ENCODE assay signal across 8 mouse cellular contexts in genomic region chr16:11174671-11175081, GRCm38 (mm10). TPM values are rescaled to one million over a fixed set of nuclear protein-coding genes. Genes with fewer than 3 reads are reported as not detected.
A peak's percentile ranks its signal among the peaks of the same experiment; 100 is the strongest.
DNase-seq lines count a peak whose midpoint lies in the region; ATAC-seq lines count a peak whose summit lies in the region.

No protein-coding gene starts in this region.

- no peak for ATAC-seq in intestine, embryonic 15.5 days
- ATAC-seq in megakaryocyte progenitor cell, adult 5-6 weeks (replicated peaks; ENCODE audit: poor library complexity) = peak; percentile 40

- WGBS in intestine, embryonic 15.5 days = 10% methylated on average over 10 of the region's 10 CpGs

- peak; percentile 7 for DNase-seq in ovary, postnatal 10 days (ENCODE audit: low spot score)
- no peak for DNase-seq in ovary, adult 18-20 months (ENCODE audit: low spot score)
- peak; percentile 78 for DNase-seq in embryo, embryonic 11 days
- DNase-seq in gastrocnemius, postnatal 25 days = peak; percentile 8
- peak; percentile 46 to 74 for DNase-seq in left cerebral cortex, postnatal 14 days (ENCODE audit: low spot score in 2 of 2)
- DNase-seq in right cerebral cortex, postnatal 14 days = peak; percentile 45

- H3K9me3 ChIP-seq in intestine, embryonic 15.5 days = no peaks in the 10 kb centered on the region

- intact Hi-C loops in left cerebral cortex, postnatal 14 days (cut with DNase I) = loop anchor here (10.0 kb wide), 1 partner anchor 300 kb away; no protein-coding TSS in a partner anchor

- H3K36me3 ChIP-seq in intestine, embryonic 15.5 days = no peaks in the 10 kb centered on the region

- peaks cover 18% of the 10 kb centered on the region; the same call in 1 of the 2 replicates for H3K4me1 ChIP-seq in intestine, embryonic 15.5 days (replicated peaks)

- H3K4me2 ChIP-seq in intestine, embryonic 15.5 days (replicated peaks) = peak overlapping the region; percentile 76

- no peak overlapping the region for H3K27ac ChIP-seq in intestine, embryonic 15.5 days

- peak overlapping the region; percentile 95 for H3K4me3 ChIP-seq in intestine, embryonic 15.5 days (replicated peaks)

- no peaks in the 10 kb centered on the region for H3K27me3 ChIP-seq in intestine, embryonic 15.5 days (replicated peaks)

- peak overlapping the region; percentile 86; the same call in 1 of the 2 replicates for H3K9ac ChIP-seq in intestine, embryonic 15.5 days

RNA-seq across cellular contexts. Expression of gene Zc3h7a, which starts 1.5 kb away (rescaled TPM):
- 10 to 100 TPM; 18.0 to 18.5 TPM for total RNA-seq in gastrocnemius, postnatal 25 days (2021)
- polyA plus RNA-seq in intestine, embryonic 15.5 days (2015; fragmentation: Nextera tagmentation; extraction: Ambion mirVana) = 78.5 and 79.8 TPM in 2 replicates
- total RNA-seq in left cerebral cortex, postnatal 14 days (2021) = 10 to 100 TPM; 54.2 to 68.5 TPM
- 156 and 188 TPM in 2 replicates for total RNA-seq in megakaryocyte progenitor cell, adult 5-6 weeks (2015)
- total RNA-seq in megakaryocyte progenitor cell, adult 5-6 weeks (2017) = 214 and 269 TPM in 2 replicates

RNA-seq across cellular contexts. Expression of gene Rsl1d1, which starts 28.5 kb away (rescaled TPM):
- total RNA-seq in gastrocnemius, postnatal 25 days (2021) = 10 to 100 TPM; 43.9 to 45.5 TPM
- 183 and 209 TPM in 2 replicates for polyA plus RNA-seq in intestine, embryonic 15.5 days (2015; fragmentation: Nextera tagmentation; extraction: Ambion mirVana)
- total RNA-seq in left cerebral cortex, postnatal 14 days (2021) = 10 to 100 TPM; 49.1 to 53.8 TPM
- 297 and 301 TPM in 2 replicates for total RNA-seq in megakaryocyte progenitor cell, adult 5-6 weeks (2015)
- total RNA-seq in megakaryocyte progenitor cell, adult 5-6 weeks (2017) = 270 and 301 TPM in 2 replicates

RNA-seq across cellular contexts. Expression of gene Txndc11, which starts 40.2 kb away (rescaled TPM):
- total RNA-seq in gastrocnemius, postnatal 25 days (2021) = 10 to 100 TPM in 1 of 2 experiments, 1 to 10 TPM in 1; 8.9 to 10.1 TPM
- 37.7 and 37.8 TPM in 2 replicates for polyA plus RNA-seq in intestine, embryonic 15.5 days (2015; fragmentation: Nextera tagmentation; extraction: Ambion mirVana)
- 10 to 100 TPM; 35.0 to 37.1 TPM for total RNA-seq in left cerebral cortex, postnatal 14 days (2021)
- 50.0 and 55.9 TPM in 2 replicates for total RNA-seq in megakaryocyte progenitor cell, adult 5-6 weeks (2015)
- total RNA-seq in megakaryocyte progenitor cell, adult 5-6 weeks (2017) = 36.1 and 39.0 TPM in 2 replicates

Comparison
In these comparisons a context has a peak if more than half of its experiments do, and no peak if none do; other contexts are left out.
1. RNA of gene Rsl1d1, which starts 28.5 kb away (total RNA-seq): 270 to 301 TPM in megakaryocyte progenitor cell, adult 5-6 weeks; 49.1 to 53.8 TPM in left cerebral cortex, postnatal 14 days and 43.9 to 45.5 TPM in gastrocnemius, postnatal 25 days; every median in the first group is over 4 times any median in the second.